Mouse (Mus musculus) heart, adult 11 months (tissue): ENCODE data around the gene Tmprss12.
A peak's percentile ranks its signal among the peaks of the same experiment; 100 is the strongest.
"Not testable (repeated sequence)": the region's sequence is repeated elsewhere in the genome, so short reads cannot be mapped to it uniquely, and the experiment has no call there.

Experiments
- DNase-seq: peaks from one replicate; pipeline ENCODE4 v3.0.0; 2022

Gene Tmprss12

GRCm38 (mm10) chr15:100274790-100275559 is 5.7 kb upstream of the Tmprss12 start:
- DNase-seq: peak; percentile 55

- peak; percentile 49 for DNase-seq
These were observed 4.2 kb upstream of the Tmprss12 start for GRCm38 (mm10) chr15:100276403-100276802.

- DNase-seq: peak; percentile 62
These were observed 3.1 kb upstream of the Tmprss12 start for GRCm38 (mm10) chr15:100277586-100277985.

GRCm38 (mm10) chr15:100288980-100289379 is 8.3 kb downstream of the Tmprss12 start:
- peak; percentile 45 for DNase-seq

- peak; percentile 92 for DNase-seq
These were observed 10.2 kb downstream of the Tmprss12 start for GRCm38 (mm10) chr15:100290858-100291257.

GRCm38 (mm10) chr15:100292326-100292725 is 11.7 kb downstream of the Tmprss12 start:
- DNase-seq: peak; percentile 59

GRCm38 (mm10) chr15:100297856-100298255 is 17.2 kb downstream of the Tmprss12 start:
- no peak for DNase-seq

- DNase-seq: no peak
These were observed 19.9 kb downstream of the Tmprss12 start for GRCm38 (mm10) chr15:100300499-100300898.

- no peak for DNase-seq
These were observed 20.9 kb downstream of the Tmprss12 start for GRCm38 (mm10) chr15:100301556-100301955.

GRCm38 (mm10) chr15:100303428-100304018 is 22.9 kb downstream of the Tmprss12 start:
- no peak for DNase-seq

- DNase-seq: peak; percentile 99
These were observed 23.7 kb downstream of the Tmprss12 start, which contains the start of gene Mettl7a1 for GRCm38 (mm10) chr15:100304019-100304991. Mettl7a1 (plus strand) TSS chr15:100304140.

- peak; percentile 67 for DNase-seq
These were observed 25.6 kb downstream of the Tmprss12 start for GRCm38 (mm10) chr15:100306201-100306600.

- DNase-seq: not testable (repeated sequence)
These were observed 26.9 kb downstream of the Tmprss12 start for GRCm38 (mm10) chr15:100307438-100308096.

GRCm38 (mm10) chr15:100312346-100312745 is 31.7 kb downstream of the Tmprss12 start:
- no peak for DNase-seq

- peak; percentile 82 for DNase-seq
These were observed 34.0 kb downstream of the Tmprss12 start for GRCm38 (mm10) chr15:100314448-100315145.

- peak; percentile 92 for DNase-seq
These were observed 37.5 kb downstream of the Tmprss12 start for GRCm38 (mm10) chr15:100318014-100318671.

GRCm38 (mm10) chr15:100319884-100320283 is 39.2 kb downstream of the Tmprss12 start:
- no peak for DNase-seq

GRCm38 (mm10) chr15:100320295-100320905 is 39.8 kb downstream of the Tmprss12 start:
- peak; percentile 92 for DNase-seq

GRCm38 (mm10) chr15:100321134-100321533 is 40.5 kb downstream of the Tmprss12 start:
- DNase-seq: peak; percentile 94

- DNase-seq: peak; percentile 64
These were observed 43.5 kb downstream of the Tmprss12 start for GRCm38 (mm10) chr15:100324021-100324591.
